Mouse (Mus musculus) neural tube, embryonic 14.5 days (tissue): Measurements from ENCODE around the gene Dhx29. TPM values are rescaled to one million over a fixed set of nuclear protein-coding genes. Genes with fewer than 3 reads are reported as not detected.

ENCODE experiments used
- ATAC-seq: fragments of 200-750 bp; cut with Nextera tagmentation; 2 replicates; pipeline ENCODE4 v1.8.0; 2017; ENCODE audit warnings: low read depth, mild to moderate bottlenecking, moderate TSS enrichment, moderate library complexity
- H3K27ac ChIP-seq: fragments of 300-500 bp; sonication (generic); 2 replicates; pipeline ENCODE4 v1.5.1; 2014; ENCODE audit warnings: low read depth, mild to moderate bottlenecking, control low read depth, low read length, moderate library complexity, mixed read lengths
- H3K27me3 ChIP-seq: fragments of 300-500 bp; sonication (generic); 2 replicates; pipeline ENCODE4 v1.6.1; 2014; ENCODE audit warnings: low read length; ENCODE audit not compliant: control insufficient read depth, insufficient read depth
- H3K36me3 ChIP-seq: fragments of 300-500 bp; sonication (generic); 2 replicates; pipeline ENCODE4 v1.6.1; 2014; ENCODE audit warnings: low read length, mixed read lengths; ENCODE audit not compliant: control insufficient read depth, insufficient read depth
- H3K4me1 ChIP-seq: fragments of 300-500 bp; sonication (generic); 2 replicates; pipeline ENCODE4 v1.6.1; 2014; ENCODE audit warnings: low read length; ENCODE audit not compliant: control insufficient read depth, insufficient read depth
- H3K4me2 ChIP-seq: fragments of 300-500 bp; sonication (generic); 2 replicates; pipeline ENCODE4 v1.6.1; 2014; ENCODE audit warnings: mild to moderate bottlenecking, low read depth, low read length, control low read depth
- H3K4me3 ChIP-seq: fragments of 300-500 bp; sonication (generic); 2 replicates; pipeline ENCODE4 v1.5.1; 2014; ENCODE audit warnings: low read depth, low read length, control low read depth, mixed read lengths
- H3K9ac ChIP-seq: fragments of 300-500 bp; sonication (generic); replicated peaks from 2 replicates; pipeline ENCODE4 v1.6.1; 2014; ENCODE audit warnings: low read depth, mild to moderate bottlenecking, control low read depth, low read length, mixed read lengths
- H3K9me3 ChIP-seq: fragments of 300-500 bp; sonication (generic); 2 replicates; pipeline ENCODE4 v1.6.1; 2016; ENCODE audit warnings: low read length; ENCODE audit not compliant: control insufficient read depth
- WGBS: fragments of 180-500 bp; shearing (Covaris S2); extraction: QIAGEN DNeasy Blood & Tissue Kit; methylation state at CpG from one replicate; pipeline ENCODE4 v1.1.7; 2014; 5-methylcytosine and 5-hydroxymethylcytosine counted together
- polyA plus RNA-seq: library from polyadenylated mRNA; unstranded; fragments of >200 nt; fragmentation: Nextera tagmentation; extraction: Ambion mirVana; gene quantifications from 2 replicates; pipeline ENCODE4 v1.2.1, GENCODE M21; 2014

Gene Dhx29
- polyA plus RNA-seq, 1 experiment from 2014 or later: 30.0 TPM

DNA sequence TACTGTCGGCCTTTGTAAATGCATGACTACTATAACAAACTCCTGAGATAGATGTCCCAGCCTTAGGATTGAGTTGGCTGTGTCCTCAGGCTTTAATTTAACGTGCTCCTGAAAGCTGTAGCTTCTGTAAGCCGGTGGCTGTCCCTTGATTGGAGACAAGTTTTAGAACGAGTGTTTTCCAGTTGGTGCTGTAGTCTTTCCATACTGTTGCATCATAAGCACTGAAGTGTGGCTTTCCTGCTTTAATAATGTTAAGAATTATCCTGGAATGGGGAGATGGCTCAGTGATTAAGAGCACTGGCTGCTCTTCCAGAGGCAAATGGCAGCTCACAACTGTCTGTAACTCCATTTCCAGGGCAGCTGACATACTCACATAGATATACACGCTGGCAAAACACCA lies 40.0 kb downstream of the Dhx29 start:
- Histone ChIP-seq H3K27me3 (no peaks in the 10 kb centered on the region), H3K4me1 (no peaks in the 10 kb centered on the region), H3K27ac (no peak overlapping the region), H3K4me3 (no peak overlapping the region), H3K4me2 (no peak overlapping the region), H3K9me3 (no peaks in the 10 kb centered on the region), H3K36me3 (peaks cover 30% of the 10 kb centered on the region), H3K9ac (no peak overlapping the region)
- WGBS: 96% methylated on average over 5 of the region's 5 CpGs
- ATAC-seq: no peak

DNA sequence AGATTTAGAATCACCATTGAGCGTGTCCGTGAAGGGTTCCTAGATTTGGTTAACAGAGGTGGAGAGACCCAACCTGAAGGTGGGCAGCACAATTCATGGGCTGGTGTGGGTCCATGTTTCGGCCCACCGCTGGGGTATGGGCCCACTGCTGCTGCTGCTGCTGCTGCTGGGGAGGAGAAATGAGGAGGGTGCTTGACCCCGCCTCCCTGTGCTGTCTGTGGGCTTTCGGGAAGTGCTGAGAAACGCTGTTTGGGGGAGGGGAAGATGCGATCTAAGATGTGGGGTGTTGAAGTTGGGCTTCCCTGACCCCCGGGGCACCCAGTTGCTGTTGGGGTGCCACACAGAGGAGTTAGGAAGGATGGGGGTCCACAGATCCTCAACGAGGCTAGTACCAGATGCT lies 49.5 kb downstream of the Dhx29 start:
- Histone ChIP-seq H3K9me3 (no peaks in the 10 kb centered on the region), H3K4me3 (no peak overlapping the region), H3K9ac (no peak overlapping the region), H3K4me2 (no peak overlapping the region), H3K27me3 (no peaks in the 10 kb centered on the region), H3K27ac (no peak overlapping the region), H3K36me3 (no peaks in the 10 kb centered on the region), H3K4me1 (no peaks in the 10 kb centered on the region)
- 49% methylated on average over 10 of the region's 10 CpGs for WGBS
- ATAC-seq: no peak

DNA sequence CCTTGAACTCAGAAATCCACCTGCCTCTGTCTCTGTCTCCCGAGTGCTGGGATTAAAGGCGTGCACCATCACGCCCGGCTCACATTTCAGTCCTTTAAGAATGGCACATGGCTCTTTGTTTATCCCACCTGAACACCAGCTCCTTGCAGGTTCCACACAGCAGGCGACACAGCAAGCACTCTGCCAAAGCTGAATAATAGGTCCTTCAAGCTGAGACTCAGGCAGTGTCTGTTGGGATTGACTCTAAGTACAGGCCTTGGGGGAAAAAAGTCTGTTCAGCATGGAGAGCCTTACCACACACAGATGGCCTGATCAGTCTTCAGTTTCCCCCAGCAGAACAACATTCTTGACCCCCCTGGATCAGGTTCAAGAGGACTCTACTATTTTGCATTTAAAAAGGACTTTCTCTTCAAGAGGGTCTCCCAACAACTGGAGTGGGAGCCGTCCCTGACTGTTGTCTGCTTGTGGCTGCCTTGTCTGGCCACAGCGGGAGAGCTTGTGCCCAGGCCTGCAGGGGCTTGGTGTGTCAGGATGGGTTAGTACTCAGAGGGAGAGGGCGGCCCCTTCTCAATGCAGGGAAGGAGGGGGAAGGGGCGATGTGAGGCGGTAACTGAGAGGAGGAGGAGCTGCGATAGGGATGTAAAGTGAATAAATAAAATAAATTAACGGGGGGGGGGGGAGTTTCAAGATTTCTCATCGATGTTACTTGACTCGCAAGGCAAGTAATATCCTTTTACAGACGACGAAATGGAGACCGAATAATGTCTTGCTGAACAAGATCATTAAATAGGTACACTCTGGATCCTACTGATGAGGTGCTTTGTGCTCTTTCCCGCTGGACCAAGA lies 58.6 kb downstream of the Dhx29 start:
- no peak overlapping the region for H3K9ac ChIP-seq
- no peak overlapping the region for H3K4me3 ChIP-seq
- H3K27ac ChIP-seq: no peak overlapping the region
- H3K4me2 ChIP-seq: no peak overlapping the region
- H3K36me3 ChIP-seq: no peaks in the 10 kb centered on the region
- H3K27me3 ChIP-seq: peaks cover 36% of the 10 kb centered on the region
- ATAC-seq: no peak
- peaks cover 13% of the 10 kb centered on the region for H3K4me1 ChIP-seq
- WGBS: 2% methylated on average over 18 of the region's 18 CpGs
- H3K9me3 ChIP-seq: no peaks in the 10 kb centered on the region

DNA sequence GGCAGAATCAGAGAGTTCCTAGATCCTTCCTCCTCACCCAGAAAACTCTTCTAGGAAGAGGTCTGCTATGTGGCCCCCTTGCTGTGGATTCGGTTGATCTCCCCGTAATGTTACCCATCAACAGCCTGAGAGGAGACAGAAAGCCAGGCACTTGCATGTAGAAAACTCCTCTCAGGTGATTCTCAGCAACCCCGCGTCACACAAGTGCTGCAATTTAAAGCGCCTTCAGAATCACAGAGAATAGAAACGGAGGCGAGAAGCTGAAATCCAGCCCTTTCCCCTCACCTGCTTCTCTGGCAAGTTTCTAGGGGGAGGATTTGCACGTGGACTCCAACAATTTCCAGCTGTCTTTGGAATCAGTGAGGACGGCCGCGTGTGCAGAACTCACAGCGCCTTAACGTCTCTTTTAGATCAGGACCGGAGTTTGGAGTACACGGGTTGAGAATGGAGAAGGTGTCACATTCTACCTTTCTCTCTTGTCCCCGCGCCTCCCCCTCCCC lies 59.2 kb downstream of the Dhx29 start:
- Histone ChIP-seq H3K4me2 (peak overlapping the region; percentile 96; the same call in 1 of the 2 replicates), H3K4me1 (peaks cover 13% of the 10 kb centered on the region), H3K27me3 (peaks cover 42% of the 10 kb centered on the region), H3K4me3 (no peak overlapping the region), H3K9me3 (no peaks in the 10 kb centered on the region), H3K9ac (no peak overlapping the region), H3K36me3 (no peaks in the 10 kb centered on the region), H3K27ac (no peak overlapping the region)
- under 1% methylated on average over 17 of the region's 17 CpGs for WGBS
- ATAC-seq: no peak

DNA sequence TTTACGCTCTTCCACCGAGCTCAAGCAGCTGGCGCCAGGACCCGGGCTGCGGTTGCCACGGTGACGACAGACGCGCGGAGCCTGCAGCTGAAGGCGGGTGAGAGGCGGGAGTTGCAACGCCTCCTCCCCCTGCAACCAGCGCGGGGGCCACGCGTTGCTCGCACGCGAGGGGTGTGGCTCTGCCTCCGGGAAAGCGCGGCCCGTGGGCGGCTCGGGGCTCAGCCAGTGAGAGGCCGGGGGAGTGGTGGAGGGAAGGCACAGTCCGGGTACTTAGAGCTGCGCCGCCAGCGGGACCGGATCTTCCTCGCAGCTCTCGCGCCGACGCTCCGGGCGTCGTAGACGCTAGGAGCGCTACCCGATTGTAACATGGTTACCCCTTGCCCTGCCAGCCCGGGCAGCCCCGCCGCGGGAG lies 60.3 kb downstream of the Dhx29 start, which contains the start of gene Ccno:
Ccno (plus strand) TSS at position 271 of the 412 bp plus-strand sequence.
- Histone ChIP-seq H3K4me2 (peak within 1 kb of the TSS; percentile 96), H3K27me3 (peaks cover 44% of the 10 kb centered on the region), H3K4me1 (peaks cover 13% of the 10 kb centered on the region), H3K36me3 (no peaks in the 10 kb centered on the region), H3K9ac (0 out of 2 replicates have a peak within 1 kb of the TSS, but pooled peaks have one; percentile 25), H3K27ac (no peak within 1 kb of the TSS), H3K9me3 (no peaks in the 10 kb centered on the region), H3K4me3 (peak within 1 kb of the TSS; percentile 50)
- WGBS: under 1% methylated on average over 38 of the region's 47 CpGs
- ATAC-seq: peak; percentile 95

DNA sequence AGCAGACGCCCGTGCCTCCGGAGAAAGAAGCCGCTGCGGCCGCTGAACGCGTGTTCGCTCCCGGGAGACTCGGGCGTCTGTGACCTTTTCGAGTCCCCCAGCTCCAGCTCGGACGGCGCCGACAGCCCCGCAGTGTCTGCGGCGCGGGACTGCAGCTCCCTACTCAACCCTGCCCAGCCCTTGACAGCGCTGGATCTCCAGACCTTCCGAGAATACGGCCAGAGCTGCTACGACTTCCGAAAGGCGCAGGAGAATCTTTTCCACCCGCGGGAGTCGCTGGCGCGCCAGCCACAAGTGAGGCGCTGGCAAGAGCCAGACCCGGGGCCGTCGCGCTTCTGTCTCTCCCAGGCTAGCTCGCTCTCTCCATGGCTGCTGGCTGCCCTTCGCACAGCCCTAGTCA lies 60.7 kb downstream of the Dhx29 start:
- H3K4me3 ChIP-seq: peak overlapping the region; percentile 50
- peaks cover 46% of the 10 kb centered on the region for H3K27me3 ChIP-seq
- peak; percentile 42 for ATAC-seq
- 0 out of 2 replicates have a peak overlapping the region, but pooled peaks have one; percentile 25 for H3K9ac ChIP-seq
- H3K4me2 ChIP-seq: peak overlapping the region; percentile 96
- H3K36me3 ChIP-seq: no peaks in the 10 kb centered on the region
- under 1% methylated on average over 39 of the region's 39 CpGs for WGBS
- H3K4me1 ChIP-seq: peaks cover 13% of the 10 kb centered on the region
- H3K9me3 ChIP-seq: no peaks in the 10 kb centered on the region
- no peak overlapping the region for H3K27ac ChIP-seq

DNA sequence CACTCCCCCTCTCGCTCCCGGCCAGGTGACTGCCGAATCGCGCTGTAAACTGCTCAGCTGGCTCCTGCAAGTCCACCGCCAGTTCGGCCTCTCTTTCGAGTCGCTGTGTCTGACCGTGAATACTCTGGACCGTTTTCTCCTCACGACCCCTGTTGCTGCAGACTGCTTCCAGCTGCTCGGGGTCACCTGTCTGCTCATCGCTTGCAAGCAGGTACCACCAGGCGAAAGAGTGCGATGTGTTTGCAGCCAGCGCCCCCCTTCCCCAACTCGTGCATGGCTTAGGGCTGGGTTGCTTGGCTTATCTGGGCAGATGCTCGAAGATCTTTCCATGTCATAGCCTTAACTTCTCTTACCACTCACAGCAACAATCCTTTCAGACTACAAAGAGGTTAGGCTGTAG lies 61.6 kb downstream of the Dhx29 start:
- Histone ChIP-seq H3K36me3 (no peaks in the 10 kb centered on the region), H3K27me3 (peaks cover 55% of the 10 kb centered on the region), H3K9me3 (no peaks in the 10 kb centered on the region), H3K4me2 (peak overlapping the region; percentile 96), H3K4me1 (peaks cover 19% of the 10 kb centered on the region), H3K4me3 (peak overlapping the region; percentile 50; the same call in 1 of the 2 replicates), H3K9ac (no peak overlapping the region), H3K27ac (no peak overlapping the region)
- under 1% methylated on average over 19 of the region's 19 CpGs for WGBS
- no peak for ATAC-seq

DNA sequence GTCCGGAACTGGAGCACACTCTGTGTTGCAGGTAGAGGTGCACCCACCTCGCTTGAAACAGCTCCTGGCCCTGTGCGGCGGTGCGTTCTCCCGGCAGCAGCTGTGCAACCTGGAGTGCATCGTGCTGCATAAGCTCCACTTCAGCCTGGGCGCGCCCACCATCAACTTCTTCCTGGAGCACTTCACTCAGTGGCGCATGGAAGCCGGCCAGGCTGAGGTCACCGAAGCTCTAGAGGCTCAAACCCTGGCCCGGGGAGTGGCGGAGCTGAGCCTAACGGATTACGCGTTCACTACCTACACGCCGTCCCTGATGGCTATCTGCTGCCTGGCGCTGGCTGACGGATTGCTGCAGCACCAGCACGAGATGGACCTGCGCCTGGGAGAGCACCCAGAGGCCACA lies 62.3 kb downstream of the Dhx29 start:
- H3K4me1 ChIP-seq: peaks cover 22% of the 10 kb centered on the region
- H3K9me3 ChIP-seq: no peaks in the 10 kb centered on the region
- no peak overlapping the region for H3K27ac ChIP-seq
- H3K36me3 ChIP-seq: no peaks in the 10 kb centered on the region
- no peak for ATAC-seq
- H3K9ac ChIP-seq: no peak overlapping the region
- H3K4me2 ChIP-seq: no peak overlapping the region
- WGBS: 1% methylated on average over 23 of the region's 23 CpGs
- H3K27me3 ChIP-seq: peaks cover 58% of the 10 kb centered on the region
- H3K4me3 ChIP-seq: no peak overlapping the region

DNA sequence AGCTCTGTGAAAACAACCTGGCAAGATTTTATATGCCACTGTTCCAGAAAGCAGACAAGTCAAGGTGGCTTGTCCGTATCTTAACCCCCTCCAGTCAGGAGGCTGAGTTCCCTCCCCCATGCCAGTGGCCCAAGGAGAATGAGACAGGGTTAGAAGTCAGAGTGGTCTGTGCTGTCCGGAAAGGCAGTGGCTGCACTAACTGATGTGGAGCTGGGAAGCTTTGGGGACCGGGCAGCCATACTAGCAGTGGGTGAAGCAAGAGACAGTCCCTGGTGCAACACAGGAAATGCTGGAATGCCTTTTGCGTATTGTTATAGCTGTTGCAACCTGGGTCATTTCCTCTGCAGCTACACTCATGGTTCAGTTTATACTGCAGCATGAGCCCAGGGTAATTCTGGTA lies 63.1 kb downstream of the Dhx29 start:
- Histone ChIP-seq H3K27me3 (peaks cover 66% of the 10 kb centered on the region), H3K4me1 (peaks cover 22% of the 10 kb centered on the region), H3K36me3 (no peaks in the 10 kb centered on the region), H3K9ac (no peak overlapping the region), H3K9me3 (no peaks in the 10 kb centered on the region), H3K4me2 (no peak overlapping the region), H3K4me3 (no peak overlapping the region), H3K27ac (no peak overlapping the region)
- 10% methylated on average over 4 of the region's 4 CpGs for WGBS
- ATAC-seq: no peak
